Mouse (Mus musculus) olfactory bulb, adult 2 months (tissue): Measurements from ENCODE around the gene Rpp40. TPM values are rescaled to one million over a fixed set of nuclear protein-coding genes. Genes with fewer than 3 reads are reported as not detected.

Experiments
- H3K27ac ChIP-seq: fragments of 200-500 bp; 2 replicates; pipeline ENCODE4 v1.5.1; 2012; ENCODE audit warnings: low read depth, low read length; ENCODE audit not compliant: insufficient read depth
- H3K4me1 ChIP-seq: fragments of 200-500 bp; 2 replicates; pipeline ENCODE4 v1.6.1; 2012; ENCODE audit warnings: low read length; ENCODE audit not compliant: control insufficient read depth, insufficient read depth
- H3K4me3 ChIP-seq: fragments of 200-500 bp; 2 replicates; pipeline ENCODE4 v1.5.1; 2012; ENCODE audit warnings: mild to moderate bottlenecking, low read depth, low read length, moderate library complexity; ENCODE audit not compliant: insufficient read depth
- CTCF ChIP-seq: fragments of 200-500 bp; IDR thresholded peaks from 2 replicates; pipeline ENCODE4 v1.5.1; 2012; ENCODE audit warnings: low read depth, mild to moderate bottlenecking, low read length, moderate library complexity; ENCODE audit not compliant: insufficient read depth
- POLR2A ChIP-seq: fragments of 200-500 bp; IDR thresholded peaks from 2 replicates; pipeline ENCODE4 v1.6.1; 2012; ENCODE audit warnings: mild to moderate bottlenecking, low read depth, low read length, moderate library complexity; ENCODE audit not compliant: insufficient read depth
- WGBS: fragments of 180-500 bp; shearing (Covaris S2); methylation state at CpG from one replicate; pipeline ENCODE4 v1.1.7; 2018; 5-methylcytosine and 5-hydroxymethylcytosine counted together
- polyA plus RNA-seq: library from polyadenylated mRNA; stranded (reverse); fragments of >200 nt; gene quantifications from 2 replicates; pipeline ENCODE4 v1.2.4, GENCODE M21; 2012; ENCODE audit warnings: low replicate concordance; ENCODE audit not compliant: missing spikeins, insufficient read depth, insufficient read length

Rpp40 gene
- not detected in 2 replicates for polyA plus RNA-seq

DNA sequence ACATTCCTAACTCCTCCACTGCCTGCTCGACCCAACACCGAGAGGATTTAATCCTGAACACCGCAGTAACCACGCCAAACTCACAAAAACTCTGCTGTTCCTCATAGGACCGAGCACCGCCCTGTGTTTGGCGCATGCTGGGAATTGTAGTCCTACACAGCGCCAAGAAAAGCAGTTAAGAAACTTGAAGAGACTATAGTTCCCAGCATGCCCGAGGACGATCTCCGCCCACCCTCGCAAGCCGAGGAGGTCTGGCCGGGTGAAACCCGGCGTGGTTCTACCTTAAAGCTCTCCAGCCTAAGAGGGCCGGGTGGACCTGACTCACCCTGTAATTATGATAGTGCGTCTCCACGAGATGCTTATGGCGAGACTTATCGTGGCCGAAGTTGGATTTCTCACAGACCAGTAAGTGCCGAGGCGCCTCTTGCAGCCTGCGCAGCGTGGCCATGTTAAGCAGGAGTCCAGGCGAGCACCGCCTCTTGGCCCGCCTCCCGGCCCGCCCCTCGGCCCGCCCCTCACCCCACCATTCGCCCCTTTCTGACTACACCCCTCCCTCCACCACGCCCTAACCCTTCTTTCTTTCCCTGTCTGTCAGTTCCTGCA, at the start of gene Rpp40:
Rpp40 (minus strand) TSS at position 481 of the 603 bp plus-strand sequence.
- no peak within 1 kb of the TSS for H3K27ac ChIP-seq
- H3K4me3 ChIP-seq, result peak within 1 kb of the TSS; percentile 96
- H3K4me1 ChIP-seq, result no peaks in the 10 kb centered on the region
- WGBS, result under 1% methylated on average over 35 of the region's 35 CpGs
- TF ChIP-seq POLR2A (no peak; the same call in none of the 2 replicates), CTCF (no peak)

DNA sequence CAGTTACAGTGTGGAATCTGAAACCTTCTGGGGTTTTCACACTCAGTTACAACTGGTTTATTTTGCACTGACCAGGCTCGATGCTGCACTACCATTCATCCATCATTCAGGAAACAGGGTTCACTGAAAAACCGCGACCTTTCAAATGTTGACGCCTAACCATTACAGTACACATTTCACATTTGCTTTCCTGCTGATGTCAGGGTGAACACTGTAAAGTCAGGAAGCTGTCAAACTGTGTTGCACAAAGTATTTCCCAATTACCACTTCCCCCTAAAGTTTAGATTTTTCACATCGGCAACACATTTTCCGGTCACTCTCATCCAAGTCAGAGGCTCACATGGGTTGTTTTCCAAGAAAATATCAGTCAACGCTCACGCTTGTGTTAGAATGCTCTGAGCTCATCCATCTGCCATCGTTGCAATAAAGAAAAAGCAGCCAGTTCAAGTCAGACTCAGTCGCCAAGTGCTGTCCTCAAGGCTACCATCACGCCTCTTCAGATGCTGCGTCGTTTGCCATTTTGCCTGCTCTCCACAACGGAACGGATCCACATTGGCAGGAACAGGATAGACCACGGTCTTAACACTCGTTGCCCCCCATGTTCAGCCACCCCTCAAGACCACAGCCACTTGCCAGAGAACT, 43.8 kb upstream of the Rpp40 start:
- Histone ChIP-seq H3K4me3 (no peak overlapping the region), H3K4me1 (no peaks in the 10 kb centered on the region), H3K27ac (no peak overlapping the region)
- 89% methylated on average over 17 of the region's 17 CpGs for WGBS
- TF ChIP-seq CTCF (no peak), POLR2A (no peak)

DNA sequence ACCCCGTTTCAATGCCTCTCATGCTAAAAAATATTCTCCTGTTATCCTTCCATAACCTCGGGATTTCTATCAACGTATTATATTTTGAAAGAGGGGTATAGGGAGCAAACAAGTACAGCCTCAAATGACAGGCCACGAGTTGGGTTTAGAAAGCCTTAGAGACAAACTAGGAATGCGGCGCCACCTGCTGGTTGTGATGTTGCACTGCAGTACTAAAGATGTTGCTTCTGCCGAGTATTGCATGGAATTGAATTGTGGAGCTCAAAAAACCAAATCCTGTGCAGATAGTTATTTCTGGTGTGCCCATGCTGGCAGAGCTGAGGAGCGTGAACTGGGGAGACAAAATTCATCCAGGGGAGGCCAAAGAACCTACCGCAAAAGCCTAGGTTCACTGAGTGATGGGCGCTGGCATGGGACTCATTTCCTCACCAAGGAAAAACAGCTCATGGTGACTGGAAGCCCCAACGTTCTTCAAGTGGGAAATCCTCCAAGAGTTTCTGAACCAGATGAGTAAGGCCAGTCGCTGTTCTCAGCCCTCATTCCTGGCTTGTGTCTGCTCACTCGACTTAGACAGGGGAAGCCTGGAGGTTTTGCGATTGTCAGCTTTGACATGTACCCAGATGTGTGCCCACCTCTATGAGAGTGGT, 41.3 kb upstream of the Rpp40 start:
- 22% methylated on average over 14 of the region's 14 CpGs for WGBS
- no peak overlapping the region for H3K27ac ChIP-seq
- no peak for TF ChIP-seq POLR2A
- 0 out of 2 replicates have a peak, but pooled peaks have one; percentile 18 for TF ChIP-seq CTCF
- H3K4me3 ChIP-seq, result no peak overlapping the region
- H3K4me1 ChIP-seq, result no peaks in the 10 kb centered on the region

DNA sequence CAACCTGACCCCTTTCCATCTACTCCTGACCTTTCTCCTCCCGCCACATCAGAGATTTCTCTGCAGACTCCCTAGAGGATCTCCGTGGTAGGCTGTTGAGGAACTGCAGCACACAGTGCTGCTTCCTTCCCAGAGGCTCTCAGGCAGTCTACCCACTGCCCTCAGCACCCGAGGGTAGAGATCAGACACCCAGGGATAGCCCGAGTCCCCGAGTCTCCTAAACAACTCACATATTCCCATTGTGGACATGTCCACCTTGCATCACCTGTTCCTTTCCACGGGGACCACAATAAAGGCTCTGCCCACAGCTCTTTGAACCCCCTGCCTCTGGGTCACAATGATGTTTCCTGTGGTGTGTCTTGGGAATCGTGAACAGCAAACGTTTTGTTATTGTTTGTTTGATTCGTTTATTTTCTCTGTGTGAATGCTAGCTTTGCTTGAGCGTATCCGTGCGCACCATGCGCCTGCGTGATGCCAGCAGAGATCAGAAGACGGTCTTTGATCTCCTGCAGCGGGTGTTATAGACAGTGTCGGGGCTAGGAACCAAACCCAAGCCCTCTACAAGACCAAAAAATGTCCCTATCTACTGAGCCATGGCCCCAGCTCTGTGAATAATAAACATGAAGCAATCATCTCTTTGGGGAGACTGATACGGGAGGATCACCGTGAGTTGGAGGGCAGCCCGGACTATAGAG, 40.6 kb upstream of the Rpp40 start:
- Histone ChIP-seq H3K27ac (no peak overlapping the region), H3K4me1 (no peaks in the 10 kb centered on the region), H3K4me3 (no peak overlapping the region)
- WGBS, result 77% methylated on average over 20 of the region's 20 CpGs
- no peak for TF ChIP-seq CTCF

DNA sequence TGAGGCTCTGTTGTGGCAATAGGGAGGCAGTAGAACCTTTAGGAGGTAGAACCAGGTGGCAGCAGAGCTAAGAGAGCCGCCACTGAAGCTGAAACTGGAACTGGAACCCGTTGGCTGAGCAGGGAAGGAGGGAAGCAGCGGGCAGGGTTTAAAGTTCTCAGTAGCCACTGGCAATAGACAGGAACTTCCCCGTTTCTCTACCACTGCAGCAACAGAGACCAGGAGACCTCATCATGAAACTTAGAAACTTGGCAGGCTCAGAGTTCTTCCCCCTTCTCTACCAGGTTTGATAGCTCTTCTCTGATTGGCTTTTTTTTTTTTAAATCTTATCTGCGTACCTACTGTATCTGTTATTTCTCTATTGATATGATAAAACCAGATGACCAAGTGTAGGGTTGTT, 34.8 kb upstream of the Rpp40 start:
- Histone ChIP-seq H3K27ac (no peak overlapping the region), H3K4me1 (no peaks in the 10 kb centered on the region), H3K4me3 (no peak overlapping the region)
- 86% methylated on average over 5 of the region's 5 CpGs for WGBS
- TF ChIP-seq CTCF (no peak), POLR2A (no peak)

DNA sequence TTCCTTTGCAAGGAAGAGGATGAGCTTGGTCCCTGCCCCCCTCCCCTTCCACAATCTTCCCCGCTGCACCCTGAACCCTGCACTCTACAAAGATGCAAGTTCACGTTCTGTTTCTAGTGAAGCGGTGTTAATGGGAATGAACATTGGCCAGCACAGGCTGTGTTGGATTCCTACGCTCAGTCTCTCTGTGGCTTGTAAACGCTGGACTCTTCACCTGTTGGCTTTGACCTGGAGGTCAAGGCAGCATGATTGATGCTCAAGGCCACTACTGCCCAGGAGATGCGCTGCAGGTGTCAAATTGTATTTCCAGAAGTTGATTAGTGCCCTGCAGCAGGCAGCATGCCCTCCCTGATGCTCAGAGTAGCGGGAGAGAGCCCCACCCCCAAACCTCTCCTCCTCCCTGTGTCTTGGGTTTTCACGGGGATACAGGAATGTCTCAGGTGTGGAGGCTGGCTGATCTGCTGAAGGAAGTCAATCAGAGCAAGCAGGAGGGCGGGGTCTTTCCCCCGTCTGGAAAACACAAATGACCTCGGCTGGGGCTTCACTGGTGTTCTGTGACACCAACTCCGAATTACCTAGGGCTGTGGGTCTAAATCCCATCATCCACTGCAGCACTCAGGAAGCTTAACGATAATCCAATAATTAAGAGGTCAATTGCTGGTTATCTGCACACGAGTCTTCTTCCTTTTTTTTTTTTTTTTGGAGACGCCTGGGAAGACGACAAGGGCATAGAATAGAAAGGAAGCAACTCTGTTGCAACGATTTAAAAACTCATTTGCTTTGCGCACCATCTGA, 33.9 kb upstream of the Rpp40 start:
- H3K4me1 ChIP-seq, result no peaks in the 10 kb centered on the region
- H3K4me3 ChIP-seq, result no peak overlapping the region
- no peak overlapping the region for H3K27ac ChIP-seq
- TF ChIP-seq POLR2A (no peak), CTCF (no peak)
- 69% methylated on average over 18 of the region's 18 CpGs for WGBS

DNA sequence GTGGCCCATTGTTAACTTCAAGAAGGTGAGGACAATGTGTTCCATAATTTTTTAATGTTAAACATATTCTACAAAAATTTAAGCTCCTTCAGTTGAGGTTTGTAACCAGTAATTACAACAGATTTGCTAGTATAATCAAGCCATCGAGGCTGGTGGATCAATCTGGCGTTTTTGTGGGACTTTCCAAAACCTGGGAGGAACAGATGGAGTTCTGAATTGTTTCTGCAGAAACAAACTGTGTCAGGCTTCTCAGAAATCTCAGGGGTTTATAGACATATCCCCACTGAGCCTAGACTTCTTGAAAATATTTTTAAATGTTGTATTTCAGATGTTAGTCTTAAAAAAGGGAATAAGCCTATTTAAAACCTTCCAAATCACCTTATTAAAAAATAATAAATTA, 31.8 kb upstream of the Rpp40 start:
- TF ChIP-seq POLR2A, result no peak
- no peak for TF ChIP-seq CTCF
- Histone ChIP-seq H3K4me3 (no peak overlapping the region), H3K27ac (no peak overlapping the region), H3K4me1 (no peaks in the 10 kb centered on the region)
- 68% methylated on average over 2 of the region's 2 CpGs for whole genome bisulfite sequencing

DNA sequence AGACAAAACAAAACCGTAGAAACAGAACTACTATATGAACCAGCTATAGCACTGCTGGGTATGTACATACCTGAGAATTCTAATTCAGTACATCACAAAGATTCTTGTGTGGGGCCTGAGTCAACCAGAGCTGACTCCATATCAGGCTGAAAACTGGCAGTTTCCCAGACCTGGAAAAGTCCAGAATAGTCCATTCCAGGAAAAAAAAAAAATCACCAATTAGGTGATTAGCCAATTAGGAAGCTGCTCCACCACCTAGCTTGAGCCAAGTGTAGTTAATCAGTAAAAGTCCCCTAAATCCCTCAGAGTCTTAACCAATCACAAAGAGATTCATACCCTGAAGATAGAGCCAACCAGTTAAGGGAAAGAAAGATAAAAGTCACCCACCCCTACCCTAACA, 5.3 kb upstream of the Rpp40 start:
- TF ChIP-seq POLR2A (no peak), CTCF (no peak)
- no peak overlapping the region for H3K27ac ChIP-seq
- no peaks in the 10 kb centered on the region for H3K4me1 ChIP-seq
- H3K4me3 ChIP-seq, result no peak overlapping the region
- 76% methylated on average over 1 of the region's 1 CpGs for WGBS
